Mouse (Mus musculus): ENCODE results near the gene Mettl7a1. TPM values are rescaled to one million over a fixed set of nuclear protein-coding genes. Genes with fewer than 3 reads are reported as not detected.
"Not testable (repeated sequence)": the region's sequence is repeated elsewhere in the genome, so short reads cannot be mapped to it uniquely, and the experiment has no call there.

Gene Mettl7a1
- total RNA-seq, 2 experiments from 2014 or later = 46.8 to 52.7 TPM

DNA sequence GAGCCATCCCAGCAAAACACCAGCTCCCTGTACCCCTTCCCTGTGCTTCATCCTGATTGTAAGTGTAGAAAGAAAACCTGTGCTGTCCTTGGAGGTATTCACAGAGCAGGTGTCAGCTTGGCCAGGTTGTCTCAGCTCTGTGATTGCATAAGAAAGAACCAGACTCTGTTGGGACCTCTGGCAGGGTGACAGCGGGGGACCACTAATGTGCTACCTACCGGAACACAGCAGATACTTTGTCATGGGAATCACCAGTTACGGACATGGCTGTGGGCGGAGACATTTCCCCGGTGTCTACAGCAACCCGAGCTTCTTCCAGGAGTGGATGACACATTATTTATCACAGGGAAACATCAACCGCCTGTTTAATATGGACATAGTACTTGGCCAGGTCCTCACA lies 11.6 kb upstream of the Mettl7a1 start:
- no peak for DNase-seq (ENCODE audit: low spot score)
- intact Hi-C loops (cut with DNase I) = no loop called here

DNA sequence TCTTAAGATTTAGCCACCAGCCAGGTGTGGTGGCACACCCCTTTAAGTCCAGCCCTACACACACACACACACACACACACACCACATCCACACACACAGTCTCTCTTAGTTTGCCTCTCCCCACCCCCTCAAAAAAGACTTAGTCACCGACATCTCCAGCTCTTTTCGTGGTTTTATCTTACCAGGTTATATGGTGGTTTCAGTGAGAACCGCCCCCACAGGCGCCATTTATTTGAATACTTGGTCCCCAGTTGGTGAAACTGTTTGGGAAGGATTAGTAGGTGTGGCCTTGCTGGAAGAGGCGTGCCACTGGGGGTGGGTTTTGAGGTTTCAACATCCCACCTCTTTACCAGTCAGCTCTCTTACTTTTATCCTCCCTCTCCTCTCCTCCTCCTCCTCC lies 6.1 kb upstream of the Mettl7a1 start:
- intact Hi-C loops (cut with DNase I) = no loop called here
- no peak for DNase-seq (ENCODE audit: low spot score)

DNA sequence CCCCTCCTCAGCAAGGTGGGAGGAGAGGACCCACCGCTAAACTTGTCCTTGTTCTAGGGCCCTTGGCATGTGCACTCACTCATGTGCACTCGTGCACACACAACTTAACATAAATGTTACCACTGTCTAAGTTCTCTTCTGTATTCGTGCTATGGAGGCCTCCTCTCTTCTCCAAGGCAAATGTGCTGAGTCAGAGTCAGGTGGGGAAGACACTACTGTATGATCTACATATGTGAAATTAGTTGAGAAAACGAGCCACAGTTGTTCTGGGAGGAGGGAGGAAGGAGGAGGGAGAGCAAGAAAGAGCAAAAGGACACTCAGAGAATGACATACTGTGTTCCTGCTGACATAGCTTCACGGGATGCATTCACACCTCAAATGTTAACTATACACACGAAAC lies 3.4 kb upstream of the Mettl7a1 start:
- intact Hi-C loops (cut with DNase I) = no loop called here
- no peak for DNase-seq (ENCODE audit: low spot score)

DNA sequence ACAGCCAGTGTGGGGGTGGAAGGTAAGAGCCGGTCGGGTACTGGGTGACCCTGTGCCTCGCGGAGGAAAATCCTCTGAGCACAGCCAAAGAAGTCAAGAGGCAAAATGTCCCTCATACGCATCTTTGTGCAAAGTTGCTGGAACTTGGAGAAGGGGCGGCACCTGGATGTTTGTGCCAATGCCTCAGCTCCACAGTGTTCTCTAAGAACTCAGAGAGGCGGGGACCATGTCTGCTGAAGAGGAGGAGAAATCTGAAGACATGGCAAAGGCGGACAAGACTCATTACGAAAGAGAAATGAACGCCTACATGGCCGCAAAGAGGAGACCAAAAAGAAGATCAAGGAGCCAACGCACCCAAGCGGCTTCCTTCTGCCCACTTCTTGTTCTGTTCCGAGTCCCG lies 2.4 kb upstream of the Mettl7a1 start:
- intact Hi-C loops (cut with DNase I) = no loop called here
- no peak for DNase-seq (ENCODE audit: low spot score)

DNA sequence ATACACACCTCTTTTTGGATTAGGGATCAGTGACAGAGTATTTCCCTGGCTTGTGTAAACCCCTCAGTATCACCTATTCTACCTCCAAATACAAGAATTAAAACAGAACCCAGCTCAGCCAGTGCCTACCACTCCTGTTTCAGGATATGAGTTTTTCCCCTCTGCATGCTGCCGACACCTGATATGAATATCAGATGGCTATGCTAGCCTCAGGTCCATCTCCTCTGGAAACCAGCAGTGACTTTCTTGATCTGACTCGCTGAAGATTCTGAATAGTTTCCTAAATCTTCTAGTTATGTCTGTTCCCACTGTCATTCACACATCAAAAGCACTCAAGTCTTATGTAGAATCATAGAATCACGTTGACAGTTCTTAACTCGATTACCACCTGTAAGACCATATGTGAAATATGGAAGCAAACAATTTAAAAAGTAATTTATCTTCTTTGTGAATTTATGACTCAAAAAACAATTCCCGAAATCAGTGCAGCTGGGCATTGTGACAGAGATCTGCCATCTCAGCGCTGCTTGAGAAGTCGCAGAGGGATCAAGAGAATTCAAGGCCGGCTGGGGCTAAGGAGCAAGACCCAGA lies 417 bp upstream of the Mettl7a1 start:
- intact Hi-C loops (cut with DNase I) = no loop called here

DNA sequence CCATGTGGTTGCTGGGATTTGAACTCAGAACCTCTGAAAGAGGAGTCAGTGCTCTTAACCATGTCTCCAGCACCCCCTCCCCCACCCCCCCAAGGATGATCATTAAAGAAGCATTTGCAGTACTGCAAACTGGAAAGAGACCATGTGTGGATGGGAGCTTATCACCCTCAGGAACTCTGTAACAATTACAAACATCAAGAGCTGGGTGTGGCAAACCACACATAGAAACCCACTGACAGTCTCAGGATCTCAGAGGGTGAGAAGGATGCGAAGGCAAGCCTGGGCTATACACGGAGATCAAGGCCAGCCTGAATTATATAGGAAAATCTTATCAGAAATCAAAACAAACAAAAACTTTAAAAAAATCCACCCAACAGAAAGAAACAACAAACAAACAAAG lies 2.3 kb downstream of the Mettl7a1 start:
- DNase-seq (ENCODE audit: low spot score) = no peak
- intact Hi-C loops (cut with DNase I) = no loop called here

More for the DNA sequence above, 417 bp upstream of the Mettl7a1 start:
- DNase-seq (ENCODE audit: low spot score) = no peak

DNA sequence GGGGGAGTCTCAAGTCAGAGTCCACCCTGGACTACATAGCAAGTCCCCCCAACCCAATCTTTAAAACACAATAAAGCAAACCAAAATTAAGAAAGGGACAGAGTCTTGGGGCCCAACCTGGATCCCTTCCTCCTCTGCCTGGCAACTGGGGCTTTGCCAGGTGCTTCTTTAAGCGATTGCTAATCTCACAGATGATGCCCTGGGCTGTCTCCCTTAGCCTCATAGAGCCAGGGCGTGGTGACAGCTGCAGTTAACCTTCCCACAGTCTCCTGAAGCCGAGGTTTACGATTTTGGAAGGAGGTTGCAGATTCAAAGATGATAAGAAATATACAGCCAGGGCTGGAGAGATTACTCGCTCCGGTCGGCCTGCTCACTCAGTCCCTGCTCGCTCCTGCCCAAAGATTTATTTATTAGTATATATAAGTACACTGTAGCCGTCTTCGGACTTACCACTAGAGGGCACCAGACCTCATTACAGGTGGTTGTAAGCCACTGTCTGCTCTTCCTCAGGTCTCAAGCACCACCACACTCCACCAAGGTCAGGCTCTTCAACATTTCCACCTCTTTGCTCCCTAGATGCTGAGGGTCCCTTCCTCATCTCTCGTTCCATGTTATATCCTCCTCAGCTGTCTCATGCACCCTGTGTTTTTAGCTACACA lies 3.6 kb downstream of the Mettl7a1 start:
- not testable (repeated sequence) for DNase-seq (ENCODE audit: low spot score)

DNA sequence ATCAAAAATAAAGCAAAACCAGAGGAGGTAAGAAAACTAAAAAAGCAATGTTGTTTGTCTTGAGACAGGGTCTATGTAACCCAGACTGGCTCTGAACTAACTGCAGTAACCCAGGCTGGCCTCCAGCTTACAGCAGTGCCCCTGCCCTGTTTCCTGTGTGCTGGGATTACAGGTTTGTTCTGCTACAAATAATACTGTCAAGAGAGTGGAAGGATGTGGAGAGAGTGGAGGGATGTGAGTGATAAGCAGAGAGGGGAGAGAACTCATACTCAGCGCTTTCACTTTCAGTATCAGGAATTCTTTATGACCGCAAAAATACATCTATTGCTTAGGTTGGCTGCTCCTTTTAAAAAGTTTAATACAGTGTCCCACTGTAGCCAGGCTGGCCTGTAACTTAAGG lies 8.4 kb downstream of the Mettl7a1 start:
- no peak for DNase-seq (ENCODE audit: low spot score)
- intact Hi-C loops (cut with DNase I) = loop anchor here (10.0 kb wide), 1 partner anchor 62 kb away; no protein-coding TSS in a partner anchor

More for the DNA sequence above, 3.6 kb downstream of the Mettl7a1 start:
- intact Hi-C loops (cut with DNase I) = not testable (repeated sequence)

DNA sequence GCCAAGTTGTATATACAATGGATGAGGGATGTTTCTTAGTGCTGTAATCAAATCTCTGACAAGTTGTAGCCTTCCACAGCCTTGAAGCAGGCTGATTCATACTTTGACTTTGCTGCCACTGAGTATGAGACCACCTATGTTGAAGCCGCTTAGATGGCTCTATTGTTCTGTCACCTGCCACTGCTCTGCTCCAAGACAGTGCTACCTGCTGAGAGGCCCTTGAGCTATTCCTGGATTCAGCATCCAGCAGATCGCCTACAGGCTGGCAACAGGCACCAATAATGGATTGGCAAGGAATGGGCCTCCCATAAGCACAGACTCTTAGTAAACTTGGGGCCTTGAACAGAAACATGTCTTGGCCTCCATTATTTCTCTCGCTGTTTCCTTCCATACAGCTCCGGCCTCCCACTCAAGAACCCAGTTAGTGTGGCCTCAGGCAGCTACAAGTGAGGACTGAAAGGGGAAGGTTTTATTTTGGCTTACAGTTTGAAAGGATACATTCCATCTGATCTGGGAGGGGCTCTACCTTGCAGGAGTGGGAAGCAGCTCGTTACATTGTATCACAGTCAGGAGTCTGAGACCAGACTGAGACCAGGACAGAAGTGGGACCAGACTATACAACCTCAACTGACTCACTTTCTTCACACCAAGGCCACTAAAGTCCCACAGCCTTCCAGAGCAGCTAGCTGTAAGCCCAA lies 10.7 kb downstream of the Mettl7a1 start:
- DNase-seq (ENCODE audit: low spot score) = no peak
- intact Hi-C loops (cut with DNase I) = loop anchor here (10.0 kb wide), 1 partner anchor 60 kb away; no protein-coding TSS in a partner anchor

DNA sequence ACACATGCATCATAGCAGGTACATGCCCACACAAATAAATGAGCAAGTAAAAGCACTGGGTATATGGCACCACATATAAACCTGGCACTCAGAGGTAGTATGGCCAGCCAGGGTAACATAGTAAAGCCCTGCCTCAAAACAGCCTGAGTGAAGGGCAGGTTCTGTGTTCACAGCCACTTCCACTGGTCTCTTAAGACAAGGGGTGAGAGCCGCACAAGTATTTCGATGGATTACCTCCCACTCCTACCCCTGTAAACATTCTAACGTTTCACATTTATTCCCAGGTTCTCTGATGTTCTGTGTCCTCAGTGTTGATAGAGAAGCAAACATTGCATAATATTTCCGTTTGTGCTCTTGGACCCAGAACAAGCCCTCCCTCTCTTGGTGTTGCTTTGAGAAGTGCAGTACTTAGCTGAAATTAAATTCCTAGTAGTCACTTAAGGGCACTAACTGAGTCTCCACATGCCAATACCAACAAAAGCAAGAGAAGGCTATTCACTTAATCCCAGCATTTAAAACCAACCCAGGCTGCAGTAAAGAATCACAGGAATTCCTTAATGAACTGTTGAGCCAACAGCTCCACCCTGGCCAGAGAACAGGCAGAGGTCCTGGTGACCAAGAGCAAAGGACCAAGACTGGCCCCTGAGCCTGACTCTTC lies 14.2 kb downstream of the Mettl7a1 start:
- not testable (repeated sequence) for DNase-seq (ENCODE audit: low spot score)
- intact Hi-C loops (cut with DNase I) = loop anchor here (10.0 kb wide), 1 partner anchor 57 kb away; no protein-coding TSS in a partner anchor

DNA sequence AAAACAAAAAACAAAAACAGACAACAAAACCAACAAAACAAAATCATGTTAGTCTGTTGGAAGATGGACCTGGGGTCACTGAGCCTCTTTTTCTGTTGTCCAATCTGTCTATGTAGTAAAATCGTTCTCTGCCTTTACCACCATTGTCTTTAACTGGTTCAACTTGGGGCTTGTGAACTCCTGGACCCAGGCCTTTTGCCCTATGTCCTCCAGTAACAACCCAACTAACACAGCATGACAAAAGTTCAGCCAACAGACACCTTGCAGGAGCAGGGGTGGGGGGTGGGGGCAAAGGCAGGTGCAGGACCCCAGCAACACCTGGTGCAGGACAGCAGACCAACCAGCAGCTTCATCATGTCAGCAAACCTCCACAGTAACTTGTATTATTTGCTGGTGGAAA lies 15.9 kb downstream of the Mettl7a1 start:
- intact Hi-C loops (cut with DNase I) = loop anchor here (5.0 to 10.0 kb wide), 2 partner anchors 53 to 55 kb away; no protein-coding TSS in a partner anchor
- no peak for DNase-seq (ENCODE audit: low spot score)

DNA sequence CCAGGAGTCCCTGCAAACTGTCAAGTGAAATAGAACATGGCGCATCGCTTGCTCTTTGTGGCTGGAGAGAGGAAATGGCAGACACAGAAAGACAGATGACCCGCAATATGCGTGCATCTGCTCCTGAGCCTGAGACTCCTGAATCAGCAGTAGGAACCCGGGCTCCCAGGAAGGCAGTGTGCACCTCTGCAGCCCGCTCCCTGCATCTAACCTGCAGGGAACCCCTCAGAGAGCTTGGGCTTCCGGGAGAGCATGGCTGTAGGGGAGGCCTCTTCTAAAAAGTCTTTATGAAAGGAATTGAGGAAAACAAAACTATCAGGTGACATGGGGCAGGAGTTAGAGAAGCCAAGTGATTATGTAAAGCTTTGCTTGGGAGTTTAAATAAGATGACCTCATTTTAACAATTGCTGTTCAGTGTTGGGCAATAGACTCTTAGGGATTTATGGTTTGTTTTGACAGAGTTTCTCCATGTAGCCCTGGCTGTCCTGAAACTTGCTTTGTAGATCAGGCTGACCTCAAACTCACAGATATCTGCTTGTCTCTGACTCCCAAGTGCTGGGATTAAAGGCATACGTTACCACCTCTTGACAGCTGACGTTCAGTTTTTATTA lies 16.5 kb downstream of the Mettl7a1 start:
- no peak for DNase-seq (ENCODE audit: low spot score)
- intact Hi-C loops (cut with DNase I) = loop anchor here (5.0 kb wide), 1 partner anchor 53 kb away; no protein-coding TSS in a partner anchor

DNA sequence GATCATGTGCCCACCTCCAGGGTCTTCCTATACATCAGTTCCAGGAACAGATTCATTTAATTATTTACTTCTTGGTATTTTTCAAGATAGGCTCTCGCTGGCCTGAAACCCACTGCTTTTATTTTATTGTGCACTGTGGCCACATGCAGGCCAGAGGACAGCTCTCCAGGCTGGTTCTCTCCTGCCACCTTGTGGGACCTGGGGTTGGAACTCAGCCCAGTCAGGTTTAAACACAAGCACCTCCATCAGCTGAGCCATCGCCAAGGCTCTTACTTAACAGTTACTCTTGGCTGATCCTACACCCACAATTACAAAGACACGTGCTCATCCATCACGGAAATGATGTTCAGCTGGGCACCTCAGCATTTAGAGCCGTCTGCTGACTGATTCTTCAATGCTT lies 17.2 kb downstream of the Mettl7a1 start:
- DNase-seq (ENCODE audit: low spot score) = peak; percentile 18
- intact Hi-C loops (cut with DNase I) = loop anchor here (5.0 kb wide), 1 partner anchor 54 kb away; no protein-coding TSS in a partner anchor

DNA sequence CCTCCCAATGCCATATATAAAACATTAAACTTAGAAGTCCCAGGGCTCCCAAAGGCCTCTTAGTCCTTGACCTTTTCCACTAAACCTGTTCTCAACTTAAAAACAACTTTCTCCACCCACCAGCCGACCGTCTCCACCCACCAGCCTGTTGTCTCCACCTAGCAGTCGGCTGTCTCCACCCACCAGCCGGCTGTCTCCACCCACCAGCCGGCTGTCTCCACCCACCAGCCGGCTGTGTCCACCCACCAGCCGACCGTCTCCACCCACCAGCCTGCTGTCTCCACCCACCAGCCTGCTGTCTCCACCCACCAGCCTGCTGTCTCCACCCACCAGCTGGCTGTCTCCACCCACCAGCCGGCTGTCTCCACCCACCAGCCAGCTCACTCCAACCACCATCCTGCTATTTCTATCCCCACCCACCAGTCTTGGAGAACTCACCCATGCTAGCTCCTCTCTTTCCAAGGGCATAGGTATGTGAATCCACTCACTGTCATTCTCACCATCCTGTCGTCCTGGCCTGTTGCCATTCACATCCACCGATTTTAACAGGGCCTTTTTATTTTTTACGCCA lies 20.2 kb downstream of the Mettl7a1 start:
- intact Hi-C loops (cut with DNase I) = loop anchor here (5.0 kb wide), 1 partner anchor 57 kb away; no protein-coding TSS in a partner anchor

DNA sequence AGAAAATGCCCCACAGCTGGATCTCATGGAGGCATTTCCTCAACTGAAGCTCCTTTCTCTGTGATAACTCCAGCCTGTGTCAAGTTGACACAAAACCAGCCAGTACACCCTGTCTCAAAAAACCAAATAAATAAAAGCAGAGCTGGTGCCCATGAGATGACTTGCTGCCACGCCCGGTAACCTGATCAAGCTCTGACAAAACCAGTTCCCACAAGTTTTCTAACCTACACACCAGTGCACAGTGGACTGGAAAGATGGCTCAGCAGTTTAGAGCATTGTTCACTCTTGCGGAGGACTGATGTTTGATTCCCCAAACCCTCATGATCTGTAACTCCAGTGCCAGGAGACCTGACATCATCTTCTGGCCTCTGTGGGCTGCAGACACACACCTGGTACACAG lies 21.3 kb downstream of the Mettl7a1 start:
- intact Hi-C loops (cut with DNase I) = no loop called here
- no peak for DNase-seq (ENCODE audit: low spot score)

More for the DNA sequence above, 20.2 kb downstream of the Mettl7a1 start:
- DNase-seq (ENCODE audit: low spot score) = no peak

DNA sequence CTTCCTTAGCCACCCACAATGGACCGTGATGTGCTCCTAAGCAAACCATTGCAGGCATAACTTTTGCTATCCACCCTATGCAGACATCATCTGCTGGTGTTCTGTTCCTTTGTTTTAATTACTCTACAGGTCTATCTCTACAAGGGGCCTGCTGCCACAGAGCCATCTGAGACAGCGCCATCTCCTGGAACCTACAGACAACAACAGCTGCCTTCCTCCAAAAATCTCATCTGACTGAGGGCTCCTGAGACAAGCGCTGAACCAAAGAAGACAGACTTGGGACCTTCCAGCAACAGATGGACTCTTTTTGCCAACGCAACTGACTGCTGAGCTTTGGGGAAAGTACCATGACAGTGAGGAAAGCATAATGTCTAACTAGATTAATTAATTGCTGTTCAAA lies 24.1 kb downstream of the Mettl7a1 start:
- intact Hi-C loops (cut with DNase I); DNase-seq (ENCODE audit: low spot score): not testable (repeated sequence)

DNA sequence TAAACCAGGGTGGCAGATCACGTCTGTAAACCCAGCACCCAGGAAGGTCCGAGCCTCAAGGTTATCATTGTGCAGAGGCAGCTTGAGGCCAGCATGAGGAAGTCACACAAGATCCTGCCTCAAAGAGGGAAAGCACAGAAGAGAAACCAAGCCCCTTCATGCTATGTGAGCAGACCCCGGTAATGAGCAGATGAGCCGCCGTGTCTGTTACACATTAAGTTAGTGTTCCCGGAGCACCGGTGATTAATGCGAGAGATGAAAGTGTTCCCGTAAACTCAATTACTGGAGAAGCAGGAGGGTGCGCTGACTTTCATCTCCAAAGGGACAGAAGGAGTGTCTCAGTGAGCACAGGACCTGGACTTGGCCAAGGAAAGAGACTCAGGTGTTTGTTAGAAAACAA lies 25.4 kb downstream of the Mettl7a1 start:
- DNase-seq (ENCODE audit: low spot score) = not testable (repeated sequence)

DNA sequence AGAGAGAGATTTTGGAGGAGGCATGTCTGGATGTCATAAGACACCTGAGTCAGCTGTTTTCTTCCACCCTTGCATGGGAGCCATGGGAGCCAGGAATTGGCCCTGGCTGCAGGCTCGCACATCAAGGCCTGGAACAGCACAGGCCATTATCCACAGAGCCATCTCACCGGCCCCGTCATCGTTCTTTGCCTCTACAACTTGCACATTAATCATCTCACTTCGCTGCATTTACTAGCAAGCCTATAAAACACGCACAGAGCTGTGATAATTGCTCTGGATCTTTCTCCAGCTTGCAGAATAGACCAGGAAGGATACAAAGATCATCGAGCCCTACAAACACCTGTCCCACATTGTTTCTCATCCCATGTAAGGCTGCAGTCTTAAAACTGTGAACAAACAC lies 26.8 kb downstream of the Mettl7a1 start:
- no peak for DNase-seq (ENCODE audit: low spot score)
- intact Hi-C loops (cut with DNase I) = no loop called here

More for the DNA sequence above, 25.4 kb downstream of the Mettl7a1 start:
- intact Hi-C loops (cut with DNase I) = not testable (repeated sequence)

All from heart, postnatal 25 days (tissue).